Mouse (Mus musculus) layer of hippocampus, adult 11-12 months (tissue): Measurements from ENCODE around the gene Gadd45b.

Experiments
- DNase-seq: peaks from one replicate; pipeline ENCODE4 v3.0.0; 2022; ENCODE audit warnings: low spot score

Gene Gadd45b

DNA sequence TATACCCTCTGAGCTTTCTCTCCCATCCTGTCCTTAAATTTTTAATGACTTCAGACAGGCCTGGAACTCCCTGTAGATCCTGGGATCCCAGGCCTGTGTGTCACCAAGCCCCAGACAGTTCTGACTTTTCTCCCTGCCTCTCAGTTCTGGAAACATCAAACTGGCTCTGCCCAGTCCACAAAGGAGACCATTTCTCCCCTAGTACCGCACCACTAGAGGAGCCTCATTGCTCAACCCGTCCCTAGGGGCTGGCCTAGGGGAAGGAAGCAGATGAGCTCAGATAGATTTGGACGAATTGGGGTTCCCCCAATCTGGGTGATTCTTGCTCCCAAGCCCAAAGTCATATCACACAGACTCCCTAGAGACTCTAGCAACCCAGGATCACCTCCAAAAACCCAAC lies 5.4 kb downstream of the Gadd45b start:
- DNase-seq: no peak

DNA sequence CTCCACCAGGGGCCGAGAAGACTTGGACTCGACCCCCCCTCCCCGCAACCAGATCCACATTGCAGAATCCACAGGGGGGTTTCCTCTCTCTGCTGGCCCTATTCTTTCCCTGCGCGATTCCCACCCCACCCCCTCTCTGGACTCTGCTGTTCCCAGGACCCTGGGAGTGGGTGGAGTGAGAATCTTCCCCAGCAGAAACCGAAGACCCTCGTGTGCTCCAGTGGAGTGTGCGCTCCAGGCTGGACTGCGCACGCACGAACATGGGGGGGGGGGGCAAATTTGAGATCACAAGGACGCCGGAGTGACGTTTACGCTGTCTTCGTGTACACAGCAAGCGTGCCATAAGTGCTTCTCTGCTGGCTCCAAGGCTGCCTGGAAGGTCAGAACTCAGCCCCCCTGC lies 5.8 kb downstream of the Gadd45b start:
- DNase-seq: no peak

DNA sequence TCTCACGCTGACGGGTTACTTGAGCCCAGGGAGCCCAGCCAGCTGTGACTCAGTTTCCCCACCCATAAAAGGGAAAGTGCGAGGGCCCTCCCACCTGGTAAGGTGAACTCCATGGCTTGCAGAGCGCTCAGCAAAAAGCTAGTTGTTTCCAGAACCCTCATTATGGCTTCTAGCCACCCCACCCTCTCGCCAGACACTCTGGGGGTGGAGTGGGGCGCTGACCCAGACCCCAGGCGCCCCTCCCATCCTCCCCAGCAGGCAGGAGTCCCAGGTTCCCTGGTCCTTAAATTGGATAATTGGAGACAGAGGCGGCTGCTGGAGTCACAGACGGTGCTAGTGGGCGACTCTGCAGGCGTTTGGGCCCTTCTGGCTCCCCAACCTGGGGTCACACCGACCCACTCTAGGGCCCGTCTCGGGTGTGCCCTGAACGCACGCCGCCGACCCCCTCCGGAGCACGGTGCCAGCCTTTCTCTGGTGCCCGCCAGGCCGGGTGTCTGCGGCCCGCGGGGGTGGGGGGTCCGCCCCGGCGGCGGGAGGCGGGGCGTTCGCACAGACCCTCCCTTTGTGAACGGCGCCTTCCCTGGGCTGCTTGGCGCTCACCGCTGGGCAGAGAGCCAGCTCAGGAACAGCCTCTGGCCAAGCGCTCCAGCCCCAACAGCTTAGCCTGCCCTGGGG lies 6.4 kb downstream of the Gadd45b start:
- no peak for DNase-seq

DNA sequence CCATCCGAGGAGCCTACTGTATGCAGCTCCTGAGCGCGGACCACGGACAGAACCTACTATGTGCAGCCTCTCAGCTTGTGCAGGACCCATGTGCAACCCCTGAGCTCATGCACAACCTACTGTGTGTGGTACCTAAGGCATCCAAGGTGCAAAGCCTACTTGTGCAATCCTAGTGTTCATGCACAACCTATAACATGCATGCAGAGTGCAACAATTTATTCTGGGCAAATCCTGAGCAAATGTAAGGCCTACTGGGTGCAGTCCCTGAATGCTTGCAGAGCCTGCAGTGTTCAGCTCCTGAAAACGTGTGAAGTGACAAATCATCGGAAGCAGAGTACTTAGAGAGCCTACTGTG lies 6.9 kb downstream of the Gadd45b start:
- DNase-seq: no peak

DNA sequence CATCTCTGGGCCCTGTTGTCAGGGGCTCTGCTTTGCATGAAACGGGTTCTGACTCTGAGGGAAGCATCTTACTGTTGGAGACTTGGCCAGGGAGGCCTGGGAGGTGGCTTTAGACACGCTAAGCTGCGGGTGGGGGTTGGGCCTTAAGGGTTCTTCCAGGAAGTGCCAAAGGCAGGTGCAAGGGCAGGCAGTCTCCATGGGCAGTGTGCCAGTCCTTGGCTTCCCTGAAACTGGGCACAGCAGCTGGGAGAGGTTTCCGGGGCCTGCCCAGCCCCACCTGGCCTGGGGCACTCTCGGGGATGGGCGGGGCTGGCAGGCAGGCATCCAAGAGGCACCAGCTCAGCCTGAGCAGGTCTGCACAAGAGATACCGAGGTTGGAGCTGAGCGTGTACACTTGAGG lies 7.8 kb downstream of the Gadd45b start:
- DNase-seq: no peak

DNA sequence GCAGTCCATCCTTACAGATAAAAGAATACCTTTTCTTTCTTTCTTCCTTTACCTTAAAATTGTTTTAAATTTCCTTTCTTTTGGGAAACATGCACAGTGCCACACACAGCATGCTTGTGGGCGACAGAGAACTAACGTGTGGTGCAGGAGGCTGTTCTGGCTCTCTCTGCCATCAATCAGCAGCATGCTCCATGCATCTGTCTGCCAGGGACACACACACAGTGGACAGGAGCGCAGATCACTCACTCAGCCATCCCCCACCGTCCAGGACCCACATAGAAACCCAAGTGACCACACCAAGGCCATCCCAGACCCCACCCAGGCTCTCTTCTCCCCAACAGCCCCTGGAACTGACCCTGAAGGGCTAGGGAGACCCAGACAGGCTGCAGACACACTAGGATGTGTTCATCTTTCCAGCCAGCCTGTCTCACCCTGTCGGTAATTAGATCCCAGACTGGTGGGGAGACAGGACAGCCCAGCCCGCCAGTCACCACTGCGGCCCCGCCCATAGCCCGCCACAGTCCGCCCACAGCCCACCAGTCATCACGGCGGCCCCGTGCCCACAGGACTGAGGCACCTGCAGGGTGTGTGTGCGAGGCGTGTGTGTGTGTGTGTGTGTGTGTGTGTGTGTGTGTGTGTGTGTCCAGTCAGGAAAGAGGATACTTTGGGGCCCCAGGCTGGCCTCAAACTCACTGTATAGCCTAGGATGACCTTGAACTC lies 9.1 kb downstream of the Gadd45b start:
- no peak for DNase-seq

DNA sequence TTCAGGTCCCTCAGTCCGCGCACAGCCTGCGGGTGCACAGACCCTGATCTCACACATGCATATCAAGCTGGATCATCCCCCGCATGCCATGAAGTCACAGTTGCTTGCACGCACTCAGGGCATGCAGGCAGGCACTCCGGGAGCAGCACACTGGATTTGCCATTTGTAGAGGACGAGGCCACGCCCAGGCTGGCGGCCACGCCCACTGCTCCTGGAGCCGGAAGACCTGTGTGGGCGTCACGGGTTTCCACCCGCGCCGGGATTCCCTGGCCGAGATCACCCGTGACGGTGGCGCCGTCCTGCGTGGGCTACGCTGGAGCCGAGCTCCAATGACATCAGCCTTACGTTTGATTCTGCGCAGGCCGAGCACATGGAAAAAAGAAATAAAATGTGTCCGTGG lies 9.8 kb downstream of the Gadd45b start:
- peak; percentile 79 for DNase-seq

DNA sequence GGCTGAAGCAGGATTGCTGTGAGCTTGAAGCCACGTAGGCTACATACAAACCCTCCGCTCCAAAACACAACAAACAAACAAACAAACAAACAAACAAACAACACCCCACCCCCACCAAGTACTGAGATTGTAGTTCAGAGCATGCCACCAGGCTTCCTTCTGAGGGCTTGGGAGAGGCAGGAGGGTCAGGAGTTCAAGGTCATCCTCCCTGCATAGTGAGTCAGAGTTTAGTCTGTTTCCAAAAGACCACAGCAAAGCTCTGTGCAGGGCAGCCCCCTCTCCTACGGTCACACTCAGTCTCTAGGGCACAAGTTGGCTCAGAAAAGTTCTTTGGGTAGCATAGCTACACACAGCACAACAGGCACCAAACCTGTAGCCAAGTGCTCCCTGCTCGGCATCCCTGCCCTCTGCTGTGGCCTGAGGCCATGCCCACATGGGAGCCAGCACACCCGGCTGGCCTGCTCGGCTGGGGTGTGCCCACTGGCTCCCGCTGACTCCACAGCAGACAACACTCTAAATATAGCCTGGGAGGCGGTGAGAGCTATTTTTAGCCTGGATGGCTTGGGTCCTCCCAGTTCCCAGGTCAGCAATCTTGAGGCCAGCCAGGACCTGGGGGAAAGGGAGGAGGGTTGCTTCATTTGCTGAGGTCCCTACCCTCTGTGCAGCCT lies 10.6 kb downstream of the Gadd45b start:
- no peak for DNase-seq

DNA sequence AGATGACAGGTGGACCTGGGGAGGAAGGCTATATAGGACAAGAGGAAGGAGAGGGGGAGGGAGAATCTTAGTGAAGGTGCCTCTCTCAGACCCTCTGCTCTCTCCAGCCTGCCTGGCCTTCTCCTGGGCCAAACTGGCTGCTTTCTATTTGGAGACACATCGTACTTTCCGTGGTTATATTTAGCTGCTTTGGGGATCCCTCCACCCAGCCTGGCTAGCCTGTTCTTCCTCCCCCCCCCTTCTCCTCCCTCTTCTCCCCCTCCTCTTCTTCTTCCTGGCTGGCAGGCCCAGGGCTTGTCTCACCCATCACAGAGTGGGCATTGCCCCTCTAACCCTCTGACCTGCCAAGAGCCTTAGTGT lies 11.1 kb downstream of the Gadd45b start:
- no peak for DNase-seq

DNA sequence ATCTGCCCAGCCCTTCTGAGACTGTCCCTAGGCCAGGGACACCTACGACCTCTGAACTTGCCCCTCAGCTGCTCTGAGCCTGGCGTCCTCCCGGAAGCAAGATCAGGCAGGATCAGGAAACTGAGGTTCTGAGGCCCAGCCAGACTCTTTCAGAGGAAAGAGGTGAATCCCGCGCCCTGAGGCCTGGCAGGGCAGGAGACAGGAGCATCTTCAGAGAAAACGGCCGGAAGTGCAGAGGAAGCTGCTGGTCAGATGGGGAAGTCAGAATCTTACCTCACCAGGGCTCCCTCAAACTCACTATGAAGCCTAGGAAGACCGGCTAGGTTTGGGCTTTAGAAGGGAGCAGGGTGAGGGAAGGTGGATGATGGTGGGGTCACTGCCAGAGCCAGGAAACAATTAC lies 13.0 kb downstream of the Gadd45b start:
- no peak for DNase-seq

DNA sequence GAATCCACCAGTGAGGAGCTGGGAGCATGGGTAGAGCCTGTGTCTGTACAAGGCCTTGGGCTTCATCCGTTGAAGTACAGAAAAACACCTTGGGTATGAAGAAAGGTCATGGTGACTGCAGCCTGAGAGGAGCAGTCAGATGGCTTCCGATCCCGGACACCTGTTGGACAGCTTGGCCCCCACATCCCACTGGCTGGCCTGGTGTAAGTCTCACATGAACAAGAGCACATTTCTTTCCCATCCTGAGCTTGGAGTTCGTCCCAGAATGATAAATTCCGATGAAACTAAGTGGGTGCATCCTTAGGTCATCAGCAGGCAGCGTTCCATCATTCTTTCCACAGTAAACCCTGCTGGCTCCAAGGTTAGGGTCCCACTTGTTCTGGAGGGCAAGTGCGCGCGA lies 13.8 kb downstream of the Gadd45b start:
- DNase-seq: no peak

DNA sequence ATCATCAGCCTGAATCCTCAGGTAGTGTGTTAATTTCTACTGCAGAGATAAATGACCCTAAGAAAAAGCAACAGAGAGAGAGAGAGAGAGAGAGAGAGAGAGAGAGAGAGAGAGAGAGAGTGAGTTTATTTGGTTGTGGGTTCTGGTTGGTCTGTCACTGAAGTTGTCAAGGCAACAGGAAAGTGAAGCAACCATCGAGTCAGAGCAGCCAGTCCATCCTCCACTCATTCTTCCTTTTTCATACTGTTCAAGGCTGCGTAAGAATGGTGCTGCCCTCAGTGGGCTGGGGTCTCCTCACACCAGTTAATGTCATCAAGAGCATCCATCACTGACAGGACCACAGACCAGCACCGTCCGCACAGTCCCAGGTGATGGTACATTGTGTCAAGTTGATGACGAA lies 14.4 kb downstream of the Gadd45b start:
- no peak for DNase-seq

DNA sequence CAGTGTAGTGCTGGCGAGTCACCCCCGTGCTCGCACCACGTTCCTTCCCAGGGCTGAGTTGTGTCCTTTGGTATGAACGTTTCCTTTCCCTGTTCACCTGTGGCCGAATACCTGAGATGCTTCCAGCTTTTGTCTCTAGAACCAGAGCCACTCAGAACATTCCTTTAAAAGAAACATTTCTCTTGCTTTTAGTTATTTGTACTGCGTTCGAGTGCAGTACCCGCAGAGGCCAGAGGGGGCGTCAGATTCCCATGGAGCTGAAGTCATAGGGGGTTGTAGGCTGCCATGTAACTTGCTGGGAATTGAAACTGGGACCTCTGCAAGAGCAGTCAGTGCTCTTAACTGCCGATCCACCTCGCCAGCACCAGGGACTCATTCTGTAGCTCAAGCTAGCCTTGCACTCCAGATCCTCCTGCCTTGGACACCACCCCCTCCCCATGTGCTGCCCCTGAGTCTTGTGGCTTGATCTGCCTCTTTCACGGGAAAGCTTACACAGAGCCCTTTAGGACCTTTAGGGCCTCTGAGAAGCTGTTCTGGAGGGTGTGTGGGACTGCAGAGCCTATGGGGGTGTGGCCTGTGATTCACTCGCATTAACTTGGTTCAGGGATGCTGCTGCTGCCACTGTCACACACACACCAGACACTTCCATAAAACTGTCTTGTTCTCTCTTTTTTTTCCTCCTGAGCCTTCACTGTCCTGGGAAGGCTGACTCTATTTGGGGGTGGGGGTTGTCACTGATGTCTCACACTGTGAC lies 17.0 kb downstream of the Gadd45b start:
- no peak for DNase-seq

DNA sequence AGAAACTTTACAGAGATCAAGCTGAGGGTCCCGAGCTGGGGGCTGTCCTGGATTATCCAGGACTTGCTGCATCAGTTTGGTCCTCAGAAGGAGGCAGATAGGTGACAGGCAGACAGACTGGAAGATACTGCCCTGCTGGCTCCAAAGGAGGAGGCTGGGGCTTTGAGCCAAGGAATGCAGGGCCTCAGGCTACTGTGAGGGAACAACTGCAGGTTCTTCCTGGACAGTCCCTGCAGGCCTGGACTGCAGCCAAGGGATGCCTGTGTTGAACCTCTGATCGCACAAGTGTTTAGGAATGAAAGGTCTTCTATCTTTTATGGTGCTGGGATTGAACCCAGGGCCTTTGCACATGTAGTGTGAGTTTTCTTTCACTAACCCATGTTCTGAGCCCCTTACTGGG lies 17.9 kb downstream of the Gadd45b start:
- no peak for DNase-seq

DNA sequence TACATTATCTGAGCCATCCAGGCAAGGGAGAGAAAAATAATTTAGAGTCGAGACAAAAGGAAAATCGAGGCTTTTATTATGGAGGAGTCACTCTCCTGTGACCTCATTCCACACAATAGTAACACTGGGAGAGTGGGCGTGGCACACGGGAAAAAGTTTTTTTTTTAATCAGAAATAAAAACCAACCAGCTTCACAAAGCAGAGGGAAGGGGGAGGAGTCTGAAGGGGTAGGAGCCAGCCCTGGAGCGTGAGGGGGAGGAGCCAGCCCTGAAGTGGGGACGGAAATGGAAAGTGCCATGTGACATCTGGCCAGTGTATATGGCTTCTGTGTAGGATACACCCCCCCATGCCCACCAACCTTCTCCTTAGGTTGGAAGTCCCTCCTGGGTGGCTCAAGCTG lies 18.7 kb downstream of the Gadd45b start:
- DNase-seq: no peak

DNA sequence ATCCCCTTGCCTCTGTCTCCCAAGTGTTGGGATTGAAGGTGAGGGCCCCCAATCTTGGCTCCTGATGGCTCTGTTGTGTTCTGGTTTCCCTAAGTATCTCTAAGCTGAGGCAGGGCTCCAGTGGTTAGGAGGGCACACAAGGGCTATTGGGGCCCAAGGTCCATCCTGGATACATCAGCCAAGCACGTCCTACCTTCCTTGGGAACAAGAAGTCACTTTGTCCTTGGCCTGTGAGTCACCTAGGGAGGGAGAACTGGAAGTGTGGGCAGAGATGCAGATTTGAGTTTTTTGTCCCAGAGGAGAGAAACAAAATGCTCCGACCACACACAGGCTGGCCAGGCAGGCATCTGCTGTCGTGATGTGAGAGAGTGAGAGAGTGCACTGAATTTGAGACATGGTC lies 19.2 kb downstream of the Gadd45b start:
- no peak for DNase-seq

DNA sequence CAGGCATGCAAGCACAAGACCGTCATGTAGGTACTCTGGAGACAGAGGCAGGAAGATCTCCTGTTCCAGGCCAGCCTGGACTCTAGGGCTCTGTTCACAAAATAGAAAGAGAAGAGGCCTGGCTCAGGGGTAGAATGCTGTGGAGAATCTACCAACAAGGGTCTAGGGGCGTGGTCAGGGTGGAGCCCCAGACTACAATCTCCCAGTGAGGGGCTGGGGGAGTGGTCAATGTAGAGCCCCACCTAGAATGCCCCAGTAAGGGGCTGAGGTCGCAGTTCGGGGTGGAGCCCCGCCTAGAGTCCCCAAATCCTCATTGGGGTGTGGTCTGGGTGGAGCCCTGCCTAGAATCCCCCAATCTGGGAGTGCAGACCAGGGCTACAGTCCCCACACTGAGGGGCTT lies 20.4 kb downstream of the Gadd45b start:
- DNase-seq: no peak

DNA sequence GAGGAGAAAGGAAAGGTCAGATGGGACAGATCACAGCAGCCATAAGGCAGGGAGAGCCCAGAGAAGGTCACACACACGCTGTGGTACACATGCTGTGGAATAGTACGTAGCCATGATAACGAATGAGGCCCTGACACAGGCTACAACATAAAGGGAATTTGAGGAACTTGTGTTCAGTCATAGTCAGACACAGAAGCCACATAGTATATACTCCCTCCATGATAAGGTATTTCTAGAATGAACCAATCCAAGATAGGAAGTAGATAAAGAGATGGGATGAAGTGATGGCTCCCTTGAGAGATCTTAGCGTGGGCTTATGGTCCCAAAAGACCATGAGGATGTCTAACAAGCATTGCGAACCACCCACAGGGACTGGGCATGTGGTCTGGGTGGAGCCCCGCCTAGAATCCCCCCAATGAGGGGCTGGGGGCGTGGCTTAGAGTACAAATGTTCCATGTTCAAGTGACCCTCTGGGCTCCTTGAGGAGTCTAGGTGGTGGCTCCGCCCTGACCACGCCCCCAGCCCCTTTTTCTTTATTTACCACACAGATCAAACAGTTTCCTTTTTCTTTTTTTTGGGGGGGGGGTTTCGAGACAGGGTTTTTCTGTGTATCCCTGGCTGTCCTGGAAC lies 22.0 kb downstream of the Gadd45b start:
- DNase-seq: no peak

DNA sequence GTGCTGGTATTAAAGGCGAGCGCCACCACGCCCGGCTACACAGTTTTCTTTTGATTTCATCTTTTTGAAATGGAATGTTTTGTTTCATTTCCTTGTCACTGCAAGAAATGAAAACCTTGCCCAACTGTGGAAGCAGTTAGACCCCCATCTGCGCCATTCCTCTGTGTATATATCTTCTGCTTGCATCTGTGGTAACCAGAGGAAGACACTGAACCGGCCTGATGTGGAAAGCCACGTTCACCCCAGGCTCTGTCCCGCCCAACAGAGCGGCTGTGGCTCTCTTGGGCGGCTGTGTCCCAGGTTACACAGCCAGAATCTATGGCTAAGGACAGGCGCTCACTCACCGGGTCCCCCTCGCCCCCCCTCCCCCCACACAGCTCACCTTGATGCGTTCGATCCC lies 22.6 kb downstream of the Gadd45b start:
- DNase-seq: no peak

DNA sequence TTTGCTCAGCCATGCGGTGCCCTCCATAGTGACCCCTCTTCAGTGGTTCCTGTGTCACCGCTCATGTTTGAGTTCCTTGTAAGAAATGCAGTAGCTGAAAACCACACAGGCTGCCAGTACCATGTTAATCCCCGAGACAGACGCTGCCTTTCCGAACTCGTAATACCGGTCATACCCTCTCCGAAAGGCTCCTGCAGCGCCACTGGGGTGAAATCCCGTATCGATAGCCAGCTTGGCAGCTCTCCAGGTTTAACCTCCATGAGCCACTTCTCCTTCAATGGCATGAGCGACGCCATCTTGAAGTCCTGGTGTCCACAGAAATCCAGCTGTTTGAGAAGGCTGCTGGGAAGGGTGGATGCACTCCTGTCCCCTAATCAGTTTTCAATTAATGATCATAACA lies 24.5 kb downstream of the Gadd45b start:
- DNase-seq: no peak

DNA sequence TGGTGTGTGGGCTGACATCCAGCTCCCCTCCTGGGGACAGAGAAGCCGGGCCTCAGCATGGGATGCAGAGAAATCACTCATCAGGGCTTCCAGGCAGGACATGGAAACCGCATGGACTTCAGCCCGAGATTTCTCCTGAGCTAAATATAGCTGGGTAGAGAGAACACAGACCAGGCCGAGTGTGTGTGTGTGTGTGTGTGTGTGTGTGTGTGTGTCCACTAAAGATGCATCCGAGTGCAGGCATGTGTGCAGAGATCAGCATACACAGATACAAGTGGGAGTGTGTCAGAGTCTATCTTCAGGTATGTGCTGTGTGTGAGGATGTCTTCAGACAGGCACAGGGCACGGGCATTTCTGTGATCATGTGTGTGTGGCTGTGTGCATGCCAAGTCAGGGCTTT lies 25.0 kb downstream of the Gadd45b start:
- DNase-seq: no peak

DNA sequence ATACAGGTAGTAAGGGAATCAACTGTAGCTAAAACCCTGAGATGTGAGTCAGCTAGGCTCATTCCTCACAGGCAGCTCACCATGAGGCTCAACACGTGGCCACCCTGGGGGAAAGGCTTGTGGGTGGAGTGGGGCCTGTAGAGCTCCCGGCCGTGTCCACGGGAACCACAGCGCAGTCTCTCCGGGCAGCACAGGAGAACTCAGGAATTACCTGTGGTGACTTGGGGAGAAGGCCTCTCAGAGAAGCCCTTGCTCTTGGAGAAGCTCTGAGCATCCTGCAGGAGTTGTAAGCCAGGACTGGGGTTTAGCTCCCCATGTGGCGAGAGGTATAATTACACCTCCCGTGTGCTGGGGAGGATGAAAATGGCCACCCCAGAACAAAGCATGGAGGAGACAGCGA lies 25.7 kb downstream of the Gadd45b start:
- peak; percentile 64 for DNase-seq

DNA sequence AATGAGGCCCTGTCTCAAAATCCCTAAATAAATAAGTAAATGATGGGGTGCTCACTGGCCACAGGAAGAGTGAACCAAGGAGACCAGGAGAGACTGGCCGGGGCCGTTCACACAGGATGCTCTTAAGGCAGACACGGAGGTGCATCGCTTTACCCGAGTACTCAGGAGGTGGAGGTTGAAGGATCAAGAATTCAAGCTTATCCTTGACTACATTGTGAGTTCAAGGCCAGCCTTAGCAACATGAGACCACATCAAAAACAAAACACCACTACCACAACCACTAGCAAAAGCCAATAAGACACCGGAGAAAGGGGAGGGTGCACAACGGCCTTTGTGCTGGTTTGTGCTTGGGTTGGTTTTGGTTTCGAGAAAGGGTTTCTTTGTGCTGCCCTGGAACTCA lies 26.5 kb downstream of the Gadd45b start:
- no peak for DNase-seq
